Mouse (Mus musculus): Measurements from ENCODE around the gene Izumo4. TPM values are rescaled to one million over a fixed set of nuclear protein-coding genes. Genes with fewer than 3 reads are reported as not detected.

Gene Izumo4
- polyA plus RNA-seq, 2 experiments, result 4.0 to 11.3 TPM

DNA sequence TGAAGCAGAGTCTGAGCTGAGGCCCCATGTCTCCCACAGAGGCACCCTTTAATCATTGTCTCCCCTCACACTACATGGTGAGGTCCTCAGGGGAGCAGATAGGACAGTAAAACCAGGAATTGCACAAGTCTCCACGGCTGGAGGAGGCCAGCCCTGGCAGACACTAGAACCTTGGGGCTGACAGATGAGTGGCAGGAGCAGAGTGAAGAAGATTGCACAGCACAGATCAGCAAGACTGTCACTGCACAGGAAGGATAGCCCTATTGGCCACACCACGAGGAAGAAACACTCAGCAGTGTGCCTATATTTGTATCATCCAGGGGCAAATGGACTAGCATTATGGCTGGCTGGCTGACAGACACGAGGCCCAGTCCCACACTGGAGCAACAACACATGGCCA is 8.8 kb downstream of the Izumo4 start:
- Histone ChIP-seq H3K9ac (replicated peaks) (no peak overlapping the region), H3K27me3 (ENCODE audit: control insufficient read depth, insufficient read depth, low read length) (no peaks in the 10 kb centered on the region), H3K9me3 (ENCODE audit: control insufficient read depth, low read length) (no peaks in the 10 kb centered on the region), H3K4me1 (replicated peaks; ENCODE audit: control insufficient read depth in 2 of 2, insufficient read depth in 2 of 2, low read length in 1 of 2) (no peaks in the 10 kb centered on the region), H3K36me3 (replicated peaks; ENCODE audit: control insufficient read depth, insufficient read depth, low read depth) (peaks cover 51% of the 10 kb centered on the region), H3K4me3 (ENCODE audit: insufficient read depth in 1 of 2, low read depth in 2 of 2, low read length in 2 of 2) (no peak overlapping the region), H3K27ac (no peak overlapping the region), H3K4me2 (ENCODE audit: low read depth) (no peak overlapping the region)
- 68% methylated on average over 3 of the region's 3 CpGs for WGBS (ENCODE audit: insufficient replicate concordance)
- ATAC-seq (ENCODE audit: insufficient read depth) (no peak), DNase-seq (ENCODE audit: low read depth in 3 of 3, low spot score in 3 of 3) (no peak)
- no peak for TF ChIP-seq EP300 (IDR thresholded peaks at IDR 0.05; ENCODE audit: low read depth)
- no peak for TF ChIP-seq CTCF (IDR thresholded peaks at IDR 0.05; ENCODE audit: low read depth)

DNA sequence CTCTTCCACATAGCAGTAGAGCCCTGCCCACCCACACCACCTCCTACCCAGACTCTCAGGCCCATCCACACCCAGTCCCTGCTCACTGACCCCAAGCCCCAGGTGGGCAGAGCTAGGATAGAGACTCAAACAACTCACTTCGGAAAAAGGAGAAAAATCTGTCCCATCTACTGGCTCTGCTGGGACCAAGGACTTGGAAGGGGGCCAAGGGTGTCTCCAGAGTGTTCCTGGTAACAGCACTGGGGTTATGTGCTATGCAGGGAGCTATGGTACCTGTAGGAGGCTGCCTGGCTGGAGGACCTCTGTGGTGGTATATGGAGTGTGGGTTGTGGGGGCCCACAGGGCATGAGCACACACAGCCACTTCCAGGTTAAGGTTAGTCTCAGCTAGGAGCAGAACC is 15.3 kb downstream of the Izumo4 start:
- H3K4me1 ChIP-seq (replicated peaks; ENCODE audit: control insufficient read depth in 2 of 2, insufficient read depth in 2 of 2, low read length in 1 of 2), result no peaks in the 10 kb centered on the region
- no peak for DNase-seq (ENCODE audit: low read depth in 3 of 3, low spot score in 3 of 3)
- H3K27me3 ChIP-seq (ENCODE audit: control insufficient read depth, insufficient read depth, low read length), result no peaks in the 10 kb centered on the region
- no peak overlapping the region for H3K4me2 ChIP-seq (ENCODE audit: low read depth)
- H3K9me3 ChIP-seq (ENCODE audit: control insufficient read depth, low read length), result no peaks in the 10 kb centered on the region
- no peak overlapping the region for H3K9ac ChIP-seq (replicated peaks)
- no peak overlapping the region for H3K4me3 ChIP-seq (ENCODE audit: insufficient read depth in 1 of 2, low read depth in 2 of 2, low read length in 2 of 2)
- TF ChIP-seq CTCF (IDR thresholded peaks at IDR 0.05; ENCODE audit: low read depth), result no peak
- no peak for TF ChIP-seq EP300 (IDR thresholded peaks at IDR 0.05; ENCODE audit: low read depth)
- peaks cover 66% of the 10 kb centered on the region for H3K36me3 ChIP-seq (replicated peaks; ENCODE audit: control insufficient read depth, insufficient read depth, low read depth)
- H3K27ac ChIP-seq, result no peak overlapping the region
- no peak for ATAC-seq (ENCODE audit: insufficient read depth)
- WGBS (ENCODE audit: insufficient replicate concordance), result 77% methylated on average over 1 of the region's 1 CpGs

DNA sequence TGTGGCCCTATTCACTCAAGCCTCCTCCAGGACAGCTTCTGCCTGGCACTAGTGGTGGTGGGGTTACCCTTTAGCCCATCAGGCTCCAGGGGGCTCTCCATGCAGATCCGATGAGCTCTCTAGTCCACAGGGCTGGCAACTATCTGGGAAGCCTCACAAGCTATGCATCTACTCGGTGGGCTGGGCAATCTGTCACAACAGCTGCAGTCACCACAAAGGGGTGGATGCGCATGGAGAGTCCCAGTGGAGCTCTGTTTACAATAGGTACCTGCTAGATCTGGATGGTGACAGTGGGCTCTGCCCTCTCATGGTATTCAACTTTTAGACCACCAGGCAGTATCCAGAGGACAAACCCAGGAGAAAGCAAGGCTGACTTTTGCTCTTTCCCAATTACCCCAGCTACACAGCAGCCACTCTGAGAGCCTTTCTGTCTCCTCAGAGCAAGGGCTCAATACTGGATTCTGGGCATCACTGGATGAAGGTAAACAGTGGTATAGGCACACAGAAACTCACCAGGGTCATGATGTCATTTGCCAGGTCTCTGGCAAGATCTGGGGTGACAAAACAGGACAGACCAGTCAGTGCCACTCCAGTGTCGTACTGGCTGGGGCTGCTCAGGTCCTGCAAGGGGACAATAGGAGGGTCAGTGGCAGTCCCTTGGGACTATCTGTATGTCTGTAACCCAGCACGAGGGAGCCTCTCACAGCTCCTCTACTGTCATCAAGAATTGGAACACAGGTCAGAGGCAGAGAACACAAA is 25.6 kb downstream of the Izumo4 start:
- no peak for TF ChIP-seq EP300 (IDR thresholded peaks at IDR 0.05; ENCODE audit: low read depth)
- TF ChIP-seq CTCF (IDR thresholded peaks at IDR 0.05; ENCODE audit: low read depth), result no peak
- no peak overlapping the region for H3K4me3 ChIP-seq (ENCODE audit: insufficient read depth in 1 of 2, low read depth in 2 of 2, low read length in 2 of 2)
- no peak for ATAC-seq (ENCODE audit: insufficient read depth)
- no peak overlapping the region for H3K27ac ChIP-seq
- H3K9ac ChIP-seq (replicated peaks), result no peak overlapping the region
- H3K4me2 ChIP-seq (ENCODE audit: low read depth), result no peak overlapping the region
- H3K4me1 ChIP-seq (replicated peaks; ENCODE audit: control insufficient read depth in 2 of 2, insufficient read depth in 2 of 2, low read length in 1 of 2), result no peaks in the 10 kb centered on the region
- no peak for DNase-seq (ENCODE audit: low read depth in 3 of 3, low spot score in 3 of 3)
- no peaks in the 10 kb centered on the region for H3K27me3 ChIP-seq (ENCODE audit: control insufficient read depth, insufficient read depth, low read length)
- WGBS (ENCODE audit: insufficient replicate concordance), result 81% methylated on average over 5 of the region's 5 CpGs
- H3K9me3 ChIP-seq (ENCODE audit: control insufficient read depth, low read length), result no peaks in the 10 kb centered on the region
- peaks cover 54% of the 10 kb centered on the region for H3K36me3 ChIP-seq (replicated peaks; ENCODE audit: control insufficient read depth, insufficient read depth, low read depth)

DNA sequence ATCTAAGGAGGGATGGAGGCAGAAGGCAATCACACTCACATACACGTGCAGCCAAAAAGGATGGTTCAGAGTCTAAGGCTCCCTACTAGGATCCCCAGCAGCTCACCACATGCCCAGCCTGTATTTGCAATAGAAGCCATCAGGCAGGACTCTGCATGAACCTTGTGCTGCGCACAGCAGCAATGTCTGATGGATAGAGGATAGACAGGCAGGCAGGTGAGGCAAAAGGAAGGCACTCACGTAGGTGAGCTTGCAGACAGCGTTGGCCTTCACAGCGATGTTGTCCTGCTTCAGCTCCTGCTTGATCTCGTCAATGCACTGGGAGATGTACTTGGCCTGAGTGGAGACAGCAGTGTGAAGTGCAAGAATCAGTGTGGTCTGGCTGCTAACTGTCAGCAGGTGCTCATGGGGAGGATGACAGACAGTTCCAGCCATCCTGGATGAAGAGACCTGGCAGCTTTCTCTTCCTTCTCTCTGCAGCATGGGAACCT is 30.7 kb downstream of the Izumo4 start:
- no peak overlapping the region for H3K9ac ChIP-seq (replicated peaks)
- WGBS (ENCODE audit: insufficient replicate concordance), result 86% methylated on average over 6 of the region's 6 CpGs

DNA sequence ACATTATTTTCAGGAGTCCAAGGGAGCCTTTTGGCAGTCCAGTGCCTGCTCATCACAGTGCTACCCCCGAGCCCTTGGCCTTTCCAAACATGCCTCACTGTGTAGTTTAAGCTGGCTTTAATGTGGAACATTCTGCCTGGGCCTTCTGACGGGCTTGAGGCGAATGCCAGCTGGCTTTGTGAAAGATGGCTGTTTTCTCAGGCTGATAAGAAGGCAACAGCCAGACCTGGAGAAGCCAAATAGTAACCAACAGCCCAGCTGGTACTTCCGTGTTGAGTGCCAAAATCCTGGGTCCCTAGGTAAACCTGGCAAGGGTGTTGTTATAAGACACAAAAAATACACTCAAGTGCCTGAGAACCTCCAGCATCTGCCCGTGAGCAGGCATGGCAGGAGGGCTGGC is 34.7 kb downstream of the Izumo4 start:
- no peak overlapping the region for H3K27ac ChIP-seq
- H3K36me3 ChIP-seq (replicated peaks; ENCODE audit: control insufficient read depth, insufficient read depth, low read depth), result peaks cover 7% of the 10 kb centered on the region
- no peak overlapping the region for H3K4me3 ChIP-seq (ENCODE audit: insufficient read depth in 1 of 2, low read depth in 2 of 2, low read length in 2 of 2)
- DNase-seq (ENCODE audit: low read depth in 3 of 3, low spot score in 3 of 3) (no peak), ATAC-seq (ENCODE audit: insufficient read depth) (no peak)
- WGBS (ENCODE audit: insufficient replicate concordance), result 41% methylated on average over 5 of the region's 5 CpGs
- no peak for TF ChIP-seq CTCF (IDR thresholded peaks at IDR 0.05; ENCODE audit: low read depth)
- no peak for TF ChIP-seq EP300 (IDR thresholded peaks at IDR 0.05; ENCODE audit: low read depth)
- H3K4me1 ChIP-seq (replicated peaks; ENCODE audit: control insufficient read depth in 2 of 2, insufficient read depth in 2 of 2, low read length in 1 of 2), result peaks cover 13 to 17% of the 10 kb centered on the region in 2 experiments
- H3K4me2 ChIP-seq (ENCODE audit: low read depth), result no peak overlapping the region
- no peak overlapping the region for H3K9ac ChIP-seq (replicated peaks)
- H3K27me3 ChIP-seq (ENCODE audit: control insufficient read depth, insufficient read depth, low read length), result no peaks in the 10 kb centered on the region
- no peaks in the 10 kb centered on the region for H3K9me3 ChIP-seq (ENCODE audit: control insufficient read depth, low read length)

More for the DNA sequence above, 30.7 kb downstream of the Izumo4 start:
- no peak overlapping the region for H3K27ac ChIP-seq
- TF ChIP-seq EP300 (IDR thresholded peaks at IDR 0.05; ENCODE audit: low read depth), result no peak
- TF ChIP-seq CTCF (IDR thresholded peaks at IDR 0.05; ENCODE audit: low read depth), result no peak
- H3K27me3 ChIP-seq (ENCODE audit: control insufficient read depth, insufficient read depth, low read length), result no peaks in the 10 kb centered on the region
- H3K4me2 ChIP-seq (ENCODE audit: low read depth), result no peak overlapping the region
- peaks cover 3 to 4% of the 10 kb centered on the region in 2 experiments; a peak in 1 of 4 replicates for H3K4me1 ChIP-seq (replicated peaks; ENCODE audit: control insufficient read depth in 2 of 2, insufficient read depth in 2 of 2, low read length in 1 of 2)
- DNase-seq (ENCODE audit: low read depth in 3 of 3, low spot score in 3 of 3) (no peak), ATAC-seq (ENCODE audit: insufficient read depth) (no peak)
- peaks cover 29% of the 10 kb centered on the region for H3K36me3 ChIP-seq (replicated peaks; ENCODE audit: control insufficient read depth, insufficient read depth, low read depth)
- no peaks in the 10 kb centered on the region for H3K9me3 ChIP-seq (ENCODE audit: control insufficient read depth, low read length)
- no peak overlapping the region for H3K4me3 ChIP-seq (ENCODE audit: insufficient read depth in 1 of 2, low read depth in 2 of 2, low read length in 2 of 2)
